Comparison of ENCODE assay signal across 9 mouse cellular contexts in genomic region chr15:83727626-83728025, GRCm38 (mm10). TPM values are rescaled to one million over a fixed set of nuclear protein-coding genes. Genes with fewer than 3 reads are reported as not detected.
DNase-seq lines count a peak whose midpoint lies in the region; ATAC-seq lines count a peak whose summit lies in the region.
"Had no signal": no experiment of that assay in that cellular context is flagged by ENCODE, and none has a peak within 500 bp of the region (broad histone marks: within the 10 kb centered on the region; RNA-seq: fewer than 3 reads in every experiment).

No protein-coding gene starts in this region.

- H3K9me3 ChIP-seq in midbrain, embryonic 11.5 days (ENCODE audit: control insufficient read depth, low read length): no peaks in the 10 kb centered on the region
- no peaks in the 10 kb centered on the region for H3K9me3 ChIP-seq in midbrain, embryonic 15.5 days
- H3K9me3 ChIP-seq: heart, embryonic 15.5 days had no signal

- H3K4me2 ChIP-seq in midbrain, embryonic 11.5 days: no peak overlapping the region
- no peak overlapping the region for H3K4me2 ChIP-seq in midbrain, embryonic 15.5 days
- H3K4me2 ChIP-seq: heart, embryonic 15.5 days had no signal

- H3K4me3 ChIP-seq in midbrain, embryonic 11.5 days (ENCODE audit: low read depth, low read length): no peak overlapping the region
- H3K4me3 ChIP-seq in midbrain, embryonic 15.5 days: no peak overlapping the region
- H3K4me3 ChIP-seq: heart, embryonic 15.5 days had no signal

- H3K9ac ChIP-seq in midbrain, embryonic 11.5 days (ENCODE audit: low read length): no peak overlapping the region
- H3K9ac ChIP-seq in midbrain, embryonic 15.5 days: no peak overlapping the region
- H3K9ac ChIP-seq: heart, embryonic 15.5 days had no signal

- H3K4me1 ChIP-seq in midbrain, embryonic 11.5 days (ENCODE audit: control insufficient read depth, insufficient read depth, low read length): peaks cover 35% of the 10 kb centered on the region
- peaks cover 33% of the 10 kb centered on the region for H3K4me1 ChIP-seq in midbrain, embryonic 15.5 days

- H3K27ac ChIP-seq in midbrain, embryonic 11.5 days (ENCODE audit: low read depth, low read length): no peak overlapping the region
- H3K27ac ChIP-seq in midbrain, embryonic 15.5 days: no peak overlapping the region
- H3K27ac ChIP-seq: heart, embryonic 15.5 days had no signal

- intact Hi-C loops in heart, postnatal 36 days (cut with DNase I): loop anchor here (1.0 kb wide), 2 partner anchors 29 to 63 kb away; no protein-coding TSS in a partner anchor

- no peaks in the 10 kb centered on the region for H3K36me3 ChIP-seq in midbrain, embryonic 11.5 days (ENCODE audit: control insufficient read depth, insufficient read depth, low read length)
- H3K36me3 ChIP-seq in midbrain, embryonic 15.5 days (replicated peaks): no peaks in the 10 kb centered on the region
- H3K36me3 ChIP-seq: heart, embryonic 15.5 days had no signal

- 5% methylated on average over 3 of the region's 3 CpGs for WGBS in midbrain, embryonic 11.5 days
- 5% methylated on average over 3 of the region's 3 CpGs for WGBS in midbrain, embryonic 15.5 days

- H3K27me3 ChIP-seq in midbrain, embryonic 11.5 days (ENCODE audit: control insufficient read depth, insufficient read depth, low read length): peaks cover 5% of the 10 kb centered on the region; the same call in 1 of the 2 replicates
- peaks cover 21% of the 10 kb centered on the region for H3K27me3 ChIP-seq in midbrain, embryonic 15.5 days (replicated peaks)

- ATAC-seq in midbrain, embryonic 11.5 days (ENCODE audit: low FRiP score): no peak
- no peak for ATAC-seq in midbrain, embryonic 15.5 days (replicated peaks)

- DNase-seq in cerebellum, adult 18-20 months: peak; percentile 32 to 37
- DNase-seq in cerebellum, adult 9-11 months: no peak
- peak; percentile 97 for DNase-seq in midbrain, embryonic 11.5 days (ENCODE audit: low spot score, missing footprints)
- DNase-seq in cerebellum, postnatal 10 days: peak; percentile 85 to 90
- peak; percentile 63 to 75 for DNase-seq in heart, postnatal 36 days
- peak; percentile 77 for DNase-seq in lung, postnatal 14 days
- DNase-seq in thymus, postnatal 0 days (ENCODE audit: low spot score): peak; percentile 22

RNA-seq across cellular contexts. Expression of gene Scube1, which starts 2.8 kb away (rescaled TPM):
- polyA plus RNA-seq in midbrain, embryonic 11.5 days (2014; fragmentation: Nextera tagmentation; extraction: Ambion mirVana): 27.8 and 31.4 TPM in 2 replicates
- polyA plus RNA-seq in midbrain, embryonic 15.5 days (2015; fragmentation: Nextera tagmentation; extraction: Ambion mirVana): 13.4 and 14.8 TPM in 2 replicates
- total RNA-seq in heart, postnatal 36 days (2021): 1 to 10 TPM; 1.3 TPM
- polyA plus RNA-seq in thymus, postnatal 0 days (2015; fragmentation: Nextera tagmentation; extraction: Ambion mirVana): 0.13 and 0.35 TPM in 2 replicates

RNA-seq across cellular contexts. Expression of gene Mpped1, which starts 51.6 kb away (rescaled TPM):
- polyA plus RNA-seq in midbrain, embryonic 11.5 days (2014; fragmentation: Nextera tagmentation; extraction: Ambion mirVana): 6.3 and 8.0 TPM in 2 replicates
- 24.8 and 25.6 TPM in 2 replicates for polyA plus RNA-seq in midbrain, embryonic 15.5 days (2015; fragmentation: Nextera tagmentation; extraction: Ambion mirVana)
- total RNA-seq in heart, postnatal 36 days (2021): not detected
- 0.32 and 0.48 TPM in 2 replicates for polyA plus RNA-seq in thymus, postnatal 0 days (2015; fragmentation: Nextera tagmentation; extraction: Ambion mirVana)

Comparison
In these comparisons a context has a peak if more than half of its experiments do, and no peak if none do; other contexts are left out.
1. RNA of gene Scube1, which starts 2.8 kb away (polyA plus RNA-seq): 27.8 to 31.4 TPM in midbrain, embryonic 11.5 days and 13.4 to 14.8 TPM in midbrain, embryonic 15.5 days; 0.13 to 0.35 TPM in thymus, postnatal 0 days; every median in the first group is over 10 times any median in the second.